Mouse (Mus musculus) adrenal gland, postnatal 14 days (tissue): ENCODE results near the gene Cdh8. TPM values are rescaled to one million over a fixed set of nuclear protein-coding genes. Genes with fewer than 3 reads are reported as not detected.
A peak's percentile ranks its signal among the peaks of the same experiment; 100 is the strongest.

Experiments
- DNase-seq: peaks from one replicate; pipeline ENCODE4 v3.0.0; 2021; ENCODE audit warnings: mixed read lengths
- long read RNA-seq, 2 experiments: library from polyadenylated mRNA; stranded (forward); transcript quantifications; one replicate each; pipeline ENCODE4 v2.0.0; 2021
- total RNA-seq: library from RNA; stranded (reverse); gene quantifications from 2 replicates; pipeline ENCODE4 v1.2.3, GENCODE M21; 2021

Gene Cdh8
- total RNA-seq: 0.41 TPM in 1 of 2 replicates, not detected in the other
- long read RNA-seq, experiment 1: 0 reads
- long read RNA-seq, experiment 2: 0 reads

DNA sequence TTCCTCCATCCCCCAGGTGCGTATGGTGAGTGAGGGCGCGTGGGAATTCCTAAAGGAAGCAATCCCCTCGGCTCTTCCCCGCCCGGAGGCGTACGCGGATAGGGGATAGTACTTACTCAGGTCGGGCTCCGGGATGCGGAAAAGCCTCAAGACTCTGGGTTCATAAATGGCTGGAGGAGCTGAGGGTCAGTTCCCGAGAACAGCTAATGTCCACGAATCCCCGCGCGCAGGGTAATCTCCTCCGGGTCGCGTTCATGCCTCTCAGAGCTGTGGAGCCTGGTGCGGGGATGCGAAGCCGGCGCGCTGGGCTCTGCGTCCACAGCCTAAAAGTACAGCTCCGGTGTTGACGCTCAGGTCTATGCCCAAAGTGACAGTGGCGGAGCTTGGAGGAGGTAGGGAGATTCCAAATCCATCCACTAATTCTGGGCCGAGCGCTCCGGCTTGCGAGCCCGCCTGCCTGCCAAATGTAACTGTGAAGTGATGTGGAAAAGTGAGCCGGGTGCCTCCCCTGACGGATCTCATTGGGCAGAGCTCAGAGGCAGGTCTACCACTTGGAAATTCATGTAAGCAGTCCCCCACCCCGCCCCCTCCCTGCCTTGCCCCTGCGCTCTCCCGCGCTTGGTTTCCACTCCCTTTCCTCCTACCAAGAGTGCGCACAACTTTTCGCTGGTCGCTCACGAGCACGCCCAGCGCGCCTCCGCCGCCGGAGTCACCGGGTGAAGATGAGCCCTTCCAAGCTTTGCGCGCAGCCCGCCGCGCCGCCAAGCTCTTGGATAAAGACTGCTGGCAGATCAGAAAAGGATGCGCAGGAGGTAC, at the start of gene Cdh8:
Gene Cdh8 (minus strand): TSS at position 506 of the 816 bp plus-strand sequence.
- peak; percentile 9 for DNase-seq

DNA sequence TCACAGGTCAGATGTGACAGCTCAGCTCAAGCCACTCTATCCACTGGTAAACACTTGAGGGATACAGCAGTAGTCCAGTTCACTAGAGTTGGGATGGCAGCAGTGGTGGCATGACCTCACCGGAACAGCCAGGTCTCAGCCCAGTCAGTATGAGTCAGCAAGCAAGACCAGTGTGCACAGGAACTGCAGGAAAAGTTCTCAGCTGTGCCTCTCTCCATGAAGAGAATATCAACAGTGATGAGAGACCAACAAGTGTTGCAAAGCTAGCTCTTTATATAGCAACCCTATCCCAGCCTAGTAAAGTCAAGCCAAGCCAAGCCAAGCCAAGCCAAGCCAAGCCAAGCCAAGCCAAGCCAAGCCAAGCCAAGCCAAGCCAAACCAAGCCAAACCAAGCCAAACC, 30.2 kb upstream of the Cdh8 start:
- peak; percentile 6 for DNase-seq

DNA sequence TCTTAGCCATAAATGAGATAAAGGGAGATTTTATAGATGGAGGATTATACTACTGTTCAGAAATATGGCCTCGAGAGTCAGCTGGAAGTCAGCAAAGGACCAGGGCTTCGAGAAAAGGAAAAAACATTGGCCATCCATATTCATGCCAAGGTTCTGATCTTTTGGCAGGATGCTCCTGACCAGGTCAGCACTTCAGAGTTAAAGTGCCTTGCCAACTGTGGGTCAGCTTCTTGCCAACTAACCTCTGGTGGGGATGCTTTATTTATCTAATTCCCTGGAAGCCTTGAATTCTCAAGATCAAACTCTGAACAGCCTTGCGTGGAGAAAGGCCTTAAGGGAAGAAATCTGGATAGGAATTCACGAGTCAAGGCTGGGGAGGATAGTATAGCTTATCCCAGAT, 9.6 kb upstream of the Cdh8 start:
- no peak for DNase-seq

GRCm38 (mm10) chr8:99421516-99421915, 5.2 kb upstream of the Cdh8 start:
- no peak for DNase-seq

GRCm38 (mm10) chr8:99419726-99420125, 3.5 kb upstream of the Cdh8 start:
- no peak for DNase-seq

- no peak for DNase-seq
These were observed 1.2 kb upstream of the Cdh8 start for GRCm38 (mm10) chr8:99417456-99417855.

DNA sequence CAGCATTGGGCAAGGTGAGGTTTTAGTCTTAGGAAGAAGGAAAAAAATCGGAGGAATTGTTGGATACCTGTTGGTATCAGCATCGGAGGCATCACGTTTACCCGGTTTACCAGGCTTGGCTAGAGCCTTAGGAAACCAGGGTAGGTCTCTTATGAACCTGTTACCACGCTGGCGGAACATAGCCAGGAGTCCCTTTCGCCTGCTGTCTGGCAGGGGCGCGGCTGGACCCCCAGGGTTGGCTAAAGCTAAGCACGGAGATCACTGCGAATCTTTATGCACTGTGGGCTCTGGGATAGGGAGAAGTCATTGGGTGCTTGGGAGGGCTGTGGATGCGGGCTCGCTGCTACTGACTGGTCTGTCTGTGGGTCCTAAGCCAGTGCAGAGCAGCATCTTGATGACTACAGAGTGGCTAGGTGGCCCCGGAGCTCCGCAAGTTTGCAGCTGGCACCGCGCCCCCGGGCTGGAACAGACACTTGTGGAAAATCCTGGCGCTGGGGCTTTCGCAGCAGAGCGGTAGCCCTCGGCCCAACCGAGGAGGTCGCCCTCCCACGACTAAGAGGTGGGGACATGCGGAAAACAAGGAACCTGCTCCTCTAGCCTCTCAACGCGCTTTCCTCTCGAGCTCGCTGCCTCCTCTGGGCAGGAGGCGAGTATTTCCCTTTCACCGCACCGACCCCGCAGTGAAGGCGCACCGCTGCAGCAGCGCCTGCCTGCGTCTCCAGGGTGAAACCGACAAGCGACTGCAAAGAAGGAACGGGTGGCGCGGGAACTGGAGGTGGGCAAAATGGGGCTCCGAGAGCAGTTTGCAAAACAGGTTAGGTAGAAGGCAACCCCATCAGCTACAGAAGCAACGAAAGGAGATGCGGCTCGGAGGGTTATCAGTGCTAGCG, 950 bp downstream of the Cdh8 start:
- peak; percentile 3 for DNase-seq

GRCm38 (mm10) chr8:99414483-99414921, 1.8 kb downstream of the Cdh8 start:
- DNase-seq: peak; percentile 3

GRCm38 (mm10) chr8:99413877-99414482, 2.3 kb downstream of the Cdh8 start:
- DNase-seq: no peak

DNA sequence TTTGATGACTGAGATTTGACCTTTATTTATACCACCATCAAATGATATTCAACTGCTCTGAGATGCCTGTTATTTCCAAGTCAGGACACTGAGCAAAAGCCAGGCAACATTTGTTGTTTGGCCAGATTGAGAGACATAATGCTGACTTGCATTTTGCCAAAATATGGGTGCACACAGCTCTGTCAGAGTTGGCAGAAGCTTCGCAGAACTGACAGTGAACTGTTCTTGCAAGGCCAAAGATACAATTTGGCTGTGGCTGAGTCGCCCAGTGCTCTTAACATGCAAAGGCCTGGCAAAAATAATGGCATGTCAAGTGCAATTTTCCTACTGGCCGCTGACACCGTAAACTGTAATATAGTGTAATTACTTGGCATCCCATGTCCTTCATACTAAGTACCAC, 22.4 kb downstream of the Cdh8 start:
- no peak for DNase-seq

- DNase-seq: no peak
These were observed 46.2 kb downstream of the Cdh8 start for GRCm38 (mm10) chr8:99370104-99370503.

DNA sequence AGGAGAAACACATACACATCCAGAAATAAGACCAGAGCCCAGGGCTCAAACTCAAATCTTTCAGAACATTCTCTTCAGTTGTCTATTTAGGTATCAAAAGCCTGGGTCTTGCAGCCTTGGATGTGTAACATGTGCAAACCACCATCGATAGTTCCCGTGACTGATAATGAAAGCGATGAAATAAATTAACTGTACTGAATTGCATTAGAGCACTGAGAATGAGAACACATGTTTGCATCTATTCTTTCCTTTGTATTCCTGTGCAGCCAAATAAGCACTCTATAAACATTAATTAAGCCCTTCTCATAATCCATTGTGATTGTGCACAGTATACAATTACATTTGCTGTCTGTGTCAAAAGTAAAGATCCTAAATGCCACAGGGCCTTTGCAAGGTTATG, 47.1 kb downstream of the Cdh8 start:
- no peak for DNase-seq

DNA sequence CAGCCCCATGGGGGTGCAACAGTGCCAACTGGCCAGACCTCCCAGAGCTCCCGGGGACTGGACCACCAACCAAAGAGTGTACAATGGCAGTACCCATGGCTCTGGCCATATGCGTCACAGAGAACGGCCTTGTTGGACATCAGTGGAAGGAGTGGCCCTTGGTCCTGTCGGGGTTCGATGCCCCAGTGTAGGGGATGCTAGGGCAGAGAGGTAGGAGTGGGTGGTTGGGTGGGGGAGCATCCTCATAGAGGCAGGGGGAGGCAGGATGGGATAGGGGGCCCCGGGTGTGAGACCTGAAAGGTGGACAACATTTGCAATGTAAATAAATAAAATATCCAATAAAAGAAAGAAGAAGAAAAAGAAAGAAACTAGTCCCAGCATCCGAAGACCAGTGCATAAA, 47.8 kb downstream of the Cdh8 start:
- no peak for DNase-seq

- DNase-seq: no peak
These were observed 62.3 kb downstream of the Cdh8 start for GRCm38 (mm10) chr8:99353923-99354322.

DNA sequence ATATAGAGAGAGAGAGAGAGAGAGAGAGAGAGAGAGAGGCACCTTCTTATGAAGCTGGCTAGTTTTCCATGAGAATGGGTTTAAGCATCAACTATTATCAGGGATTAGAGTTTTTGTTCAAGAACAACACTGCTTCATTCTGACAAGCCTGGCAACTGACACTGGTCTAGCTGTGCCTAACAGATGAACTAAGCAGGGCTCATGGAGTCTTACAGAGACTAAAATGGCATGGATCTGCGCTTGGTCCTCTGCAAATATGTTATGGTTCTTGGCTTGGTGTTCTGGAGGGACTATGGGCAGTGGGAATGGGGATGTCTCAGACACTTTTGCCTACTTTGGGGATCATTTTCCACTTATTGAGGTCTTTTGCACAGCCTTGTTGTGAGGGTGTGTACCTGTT, 63.0 kb downstream of the Cdh8 start:
- no peak for DNase-seq

GRCm38 (mm10) chr8:99349456-99349855, 66.8 kb downstream of the Cdh8 start:
- no peak for DNase-seq

DNA sequence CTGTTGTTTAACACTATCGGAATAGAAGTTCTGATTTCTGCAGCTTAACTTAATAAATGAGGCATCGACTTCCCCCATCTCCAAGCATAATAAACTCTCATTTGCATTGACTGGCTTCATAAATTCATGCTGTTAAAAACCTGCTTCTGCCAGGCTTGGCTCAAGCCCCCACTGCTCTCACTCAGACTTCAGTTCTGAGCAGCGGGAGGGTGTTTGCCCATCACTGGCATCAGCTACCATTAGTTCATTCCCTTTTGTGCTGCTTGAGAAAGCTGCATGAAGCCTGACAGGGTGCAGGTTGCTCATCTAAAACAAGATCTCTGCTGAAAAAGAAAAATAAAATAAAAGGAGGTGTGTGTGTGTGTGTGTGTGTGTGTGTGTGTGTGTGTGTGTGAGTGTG, 67.7 kb downstream of the Cdh8 start:
- no peak for DNase-seq

- no peak for DNase-seq
These were observed 77.0 kb downstream of the Cdh8 start for GRCm38 (mm10) chr8:99339310-99339709.

- DNase-seq: no peak
These were observed 88.7 kb downstream of the Cdh8 start for GRCm38 (mm10) chr8:99327559-99327958.

DNA sequence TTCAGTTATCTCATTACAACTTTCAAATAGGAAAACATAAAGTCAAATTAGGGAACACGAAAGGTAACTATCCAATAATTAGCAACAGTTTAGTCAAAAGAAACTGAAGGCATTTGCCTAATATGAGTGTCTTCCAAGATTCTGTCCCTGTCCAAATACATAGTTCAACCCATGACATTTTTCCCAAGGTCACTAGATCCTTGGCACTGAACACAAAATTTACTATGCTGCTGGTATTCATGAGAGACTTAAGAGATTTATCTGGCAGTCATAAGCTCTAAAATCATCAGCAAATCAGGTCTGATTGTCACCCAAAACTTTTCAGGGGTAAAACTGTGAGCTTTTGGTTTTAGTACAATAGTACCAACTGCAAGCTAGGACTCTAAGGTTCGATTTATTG, 101.7 kb downstream of the Cdh8 start:
- DNase-seq: peak; percentile 28

DNA sequence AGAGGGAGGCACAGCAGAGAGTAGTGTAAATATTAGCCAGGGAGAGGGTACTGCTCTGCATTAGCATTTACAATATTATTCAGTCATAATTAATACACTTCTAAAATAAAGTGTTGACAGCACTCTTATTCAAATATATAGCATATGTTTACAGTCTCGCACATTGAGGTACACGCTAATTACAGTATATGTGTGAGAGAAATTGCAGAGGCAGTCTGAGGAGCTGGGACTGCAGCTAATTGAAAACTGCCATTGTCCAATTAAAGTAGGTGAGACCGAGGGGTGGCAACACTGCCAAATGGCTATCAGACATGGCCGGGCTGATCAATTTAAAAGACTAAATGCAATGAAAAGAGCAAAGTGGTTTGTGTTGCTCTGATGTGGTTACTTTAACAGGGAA, 112.1 kb downstream of the Cdh8 start:
- no peak for DNase-seq

- DNase-seq: no peak
These were observed 126.1 kb downstream of the Cdh8 start for GRCm38 (mm10) chr8:99290201-99290600.

- DNase-seq: no peak
These were observed 131.2 kb downstream of the Cdh8 start for GRCm38 (mm10) chr8:99285103-99285502.
